Mouse (Mus musculus) neural tube, embryonic 14.5 days (tissue): ENCODE measurements around the gene Rps13. TPM values are rescaled to one million over a fixed set of nuclear protein-coding genes. Genes with fewer than 3 reads are reported as not detected.

Experiments
- ATAC-seq: fragments of 200-750 bp; cut with Nextera tagmentation; 2 replicates; pipeline ENCODE4 v1.8.0; 2017; ENCODE audit warnings: low read depth, mild to moderate bottlenecking, moderate TSS enrichment, moderate library complexity
- H3K27ac ChIP-seq: fragments of 300-500 bp; sonication (generic); 2 replicates; pipeline ENCODE4 v1.5.1; 2014; ENCODE audit warnings: low read depth, mild to moderate bottlenecking, control low read depth, low read length, moderate library complexity, mixed read lengths
- H3K27me3 ChIP-seq: fragments of 300-500 bp; sonication (generic); 2 replicates; pipeline ENCODE4 v1.6.1; 2014; ENCODE audit warnings: low read length; ENCODE audit not compliant: control insufficient read depth, insufficient read depth
- H3K36me3 ChIP-seq: fragments of 300-500 bp; sonication (generic); 2 replicates; pipeline ENCODE4 v1.6.1; 2014; ENCODE audit warnings: low read length, mixed read lengths; ENCODE audit not compliant: control insufficient read depth, insufficient read depth
- H3K4me1 ChIP-seq: fragments of 300-500 bp; sonication (generic); 2 replicates; pipeline ENCODE4 v1.6.1; 2014; ENCODE audit warnings: low read length; ENCODE audit not compliant: control insufficient read depth, insufficient read depth
- H3K4me2 ChIP-seq: fragments of 300-500 bp; sonication (generic); 2 replicates; pipeline ENCODE4 v1.6.1; 2014; ENCODE audit warnings: mild to moderate bottlenecking, low read depth, low read length, control low read depth
- H3K4me3 ChIP-seq: fragments of 300-500 bp; sonication (generic); 2 replicates; pipeline ENCODE4 v1.5.1; 2014; ENCODE audit warnings: low read depth, low read length, control low read depth, mixed read lengths
- H3K9ac ChIP-seq: fragments of 300-500 bp; sonication (generic); replicated peaks from 2 replicates; pipeline ENCODE4 v1.6.1; 2014; ENCODE audit warnings: low read depth, mild to moderate bottlenecking, control low read depth, low read length, mixed read lengths
- H3K9me3 ChIP-seq: fragments of 300-500 bp; sonication (generic); 2 replicates; pipeline ENCODE4 v1.6.1; 2016; ENCODE audit warnings: low read length; ENCODE audit not compliant: control insufficient read depth
- WGBS: fragments of 180-500 bp; shearing (Covaris S2); extraction: QIAGEN DNeasy Blood & Tissue Kit; methylation state at CpG from one replicate; pipeline ENCODE4 v1.1.7; 2014; 5-methylcytosine and 5-hydroxymethylcytosine counted together
- polyA plus RNA-seq: library from polyadenylated mRNA; unstranded; fragments of >200 nt; fragmentation: Nextera tagmentation; extraction: Ambion mirVana; gene quantifications from 2 replicates; pipeline ENCODE4 v1.2.1, GENCODE M21; 2014

Gene Rps13
- polyA plus RNA-seq, 1 experiment from 2014 or later = 565 TPM

DNA sequence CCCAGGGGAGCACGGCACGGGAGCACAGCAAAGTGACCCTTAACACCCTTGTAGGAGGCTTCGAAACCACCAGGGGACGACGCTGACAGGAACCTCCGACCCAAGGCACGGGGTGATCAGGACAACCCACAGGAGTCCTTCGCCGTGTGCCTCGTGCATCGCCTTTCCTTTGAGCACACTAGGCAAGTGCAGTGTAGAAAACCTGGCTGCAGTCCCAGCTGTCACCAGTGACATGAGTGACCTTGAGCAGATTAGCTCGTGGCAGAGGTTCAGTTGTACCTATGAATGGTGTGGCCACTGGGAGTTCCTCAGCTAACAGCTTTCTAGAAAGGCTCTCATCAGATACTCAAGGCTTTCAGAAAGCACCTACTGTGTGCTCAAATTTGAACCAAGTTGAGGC, 47.8 kb downstream of the Rps13 start:
- no peak for ATAC-seq
- Histone ChIP-seq H3K27ac (no peak overlapping the region), H3K36me3 (no peaks in the 10 kb centered on the region), H3K27me3 (no peaks in the 10 kb centered on the region), H3K4me1 (no peaks in the 10 kb centered on the region), H3K4me3 (no peak overlapping the region), H3K4me2 (no peak overlapping the region), H3K9me3 (no peaks in the 10 kb centered on the region), H3K9ac (no peak overlapping the region)
- 76% methylated on average over 12 of the region's 12 CpGs for WGBS

DNA sequence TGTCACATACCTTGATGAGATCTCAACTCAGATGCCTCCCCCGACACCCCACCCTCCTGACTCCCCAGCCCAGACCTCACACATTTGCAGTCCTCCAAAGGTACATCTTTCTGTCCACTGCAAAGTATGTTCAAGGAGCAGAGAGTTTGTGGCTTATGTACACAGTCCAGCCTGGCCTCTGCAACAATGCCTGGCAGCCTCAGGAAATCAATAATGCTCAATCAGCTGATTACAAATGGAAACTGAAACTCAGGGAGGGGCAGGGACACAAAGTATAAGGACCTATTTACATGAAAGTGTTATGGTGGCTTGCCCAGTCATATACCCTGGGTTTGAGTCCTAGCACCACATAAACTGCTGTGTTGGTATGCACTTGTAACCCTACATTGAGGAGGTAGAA, 48.8 kb downstream of the Rps13 start:
- H3K36me3 ChIP-seq = no peaks in the 10 kb centered on the region
- WGBS = 94% methylated on average over 1 of the region's 1 CpGs
- ATAC-seq = no peak
- H3K9me3 ChIP-seq = no peaks in the 10 kb centered on the region
- H3K4me3 ChIP-seq = no peak overlapping the region
- no peak overlapping the region for H3K9ac ChIP-seq
- H3K27me3 ChIP-seq = no peaks in the 10 kb centered on the region
- no peaks in the 10 kb centered on the region for H3K4me1 ChIP-seq
- no peak overlapping the region for H3K27ac ChIP-seq
- H3K4me2 ChIP-seq = no peak overlapping the region

DNA sequence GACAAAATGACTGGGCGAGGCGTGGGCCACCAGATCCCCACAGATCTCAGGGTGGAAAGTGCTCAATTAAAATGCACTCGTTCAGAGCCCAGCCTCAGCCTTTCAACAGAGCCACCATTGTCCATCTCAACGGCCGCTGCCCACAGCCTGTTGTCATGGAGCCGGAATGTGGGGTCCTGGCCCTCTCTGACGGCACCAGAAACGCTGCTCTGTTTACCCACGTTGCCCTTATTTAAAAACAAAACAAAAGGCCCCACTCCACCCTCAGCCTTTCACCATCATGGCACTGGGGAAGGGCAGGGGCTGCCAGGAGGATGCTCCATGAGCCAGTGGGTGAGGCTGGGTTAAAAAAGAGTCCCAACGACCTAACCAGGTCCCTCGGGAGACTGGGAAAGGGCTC, 51.2 kb downstream of the Rps13 start:
- no peaks in the 10 kb centered on the region for H3K36me3 ChIP-seq
- H3K4me3 ChIP-seq = no peak overlapping the region
- WGBS = 10% methylated on average over 11 of the region's 11 CpGs
- no peak overlapping the region for H3K27ac ChIP-seq
- no peak overlapping the region for H3K9ac ChIP-seq
- peak; percentile 84 for ATAC-seq
- no peaks in the 10 kb centered on the region for H3K4me1 ChIP-seq
- H3K4me2 ChIP-seq = no peak overlapping the region
- no peaks in the 10 kb centered on the region for H3K9me3 ChIP-seq
- no peaks in the 10 kb centered on the region for H3K27me3 ChIP-seq

Other genes with a start within 250 kb of the Rps13 start
- 0.43 and 0.83 TPM in 2 replicates for gene Gm4353, start 249.6 kb downstream of the Rps13 start, polyA plus RNA-seq
- 4.5 and 6.1 TPM in 2 replicates for gene Plekha7, start 25.8 kb downstream of the Rps13 start, polyA plus RNA-seq
- gene Pik3c2a, start 109.3 kb upstream of the Rps13 start, polyA plus RNA-seq = 20.5 and 22.4 TPM in 2 replicates
- 27.3 and 32.7 TPM in 2 replicates for gene Nucb2, start 170.2 kb upstream of the Rps13 start, polyA plus RNA-seq